Mouse (Mus musculus): ENCODE measurements around the gene Tmem170.

GRCm38 (mm10) chr8:111813818-111814217 lies 62.7 kb downstream of the Tmem170 start:
- TF ChIP-seq GATA1 (IDR thresholded peaks at IDR 0.05; ENCODE audit: borderline replicate concordance, low read length): no peak
- TF ChIP-seq FLI1 (IDR thresholded peaks at IDR 0.05; ENCODE audit: low read length): no peak
